Mouse (Mus musculus) forebrain, embryonic 10.5 days (tissue): ENCODE results near the gene Lrrc55. TPM values are rescaled to one million over a fixed set of nuclear protein-coding genes. Genes with fewer than 3 reads are reported as not detected.

Experiments
- DNase-seq: peaks from one replicate; pipeline ENCODE4 v3.0.0-alpha.2; 2017; ENCODE audit warnings: low spot score; ENCODE audit errors: extremely low spot score
- H3K27ac ChIP-seq: fragments of 300-500 bp; sonication (generic); 2 replicates; pipeline ENCODE4 v1.5.1; 2016; ENCODE audit warnings: mild to moderate bottlenecking
- H3K27me3 ChIP-seq: fragments of 300-500 bp; sonication (generic); 2 replicates; pipeline ENCODE4 v1.6.1; 2016; ENCODE audit warnings: mild to moderate bottlenecking; ENCODE audit not compliant: poor library complexity, severe bottlenecking
- H3K36me3 ChIP-seq: fragments of 300-500 bp; sonication (generic); replicated peaks from 2 replicates; pipeline ENCODE4 v1.6.1; 2016; ENCODE audit warnings: mild to moderate bottlenecking, moderate library complexity
- H3K4me1 ChIP-seq: fragments of 300-500 bp; sonication (generic); 2 replicates; pipeline ENCODE4 v1.6.1; 2016
- H3K4me3 ChIP-seq: fragments of 300-500 bp; sonication (generic); 2 replicates; pipeline ENCODE4 v1.5.1; 2016; ENCODE audit warnings: mild to moderate bottlenecking, moderate library complexity
- H3K9me3 ChIP-seq: fragments of 300-500 bp; sonication (generic); 2 replicates; pipeline ENCODE4 v1.6.1; 2016; ENCODE audit warnings: mild to moderate bottlenecking, moderate library complexity
- WGBS: fragments of 180-500 bp; shearing (Covaris S2); methylation state at CpG from one replicate; pipeline ENCODE4 v1.1.7; 2016; 5-methylcytosine and 5-hydroxymethylcytosine counted together
- polyA plus RNA-seq: library from polyadenylated mRNA; unstranded; fragments of >200 nt; fragmentation: Nextera tagmentation; extraction: Ambion mirVana; gene quantifications from 2 replicates; pipeline ENCODE4 v1.2.1, GENCODE M21; 2016

Gene Lrrc55
- polyA plus RNA-seq, 1 experiment from 2014 or later, result 0.30 TPM

DNA sequence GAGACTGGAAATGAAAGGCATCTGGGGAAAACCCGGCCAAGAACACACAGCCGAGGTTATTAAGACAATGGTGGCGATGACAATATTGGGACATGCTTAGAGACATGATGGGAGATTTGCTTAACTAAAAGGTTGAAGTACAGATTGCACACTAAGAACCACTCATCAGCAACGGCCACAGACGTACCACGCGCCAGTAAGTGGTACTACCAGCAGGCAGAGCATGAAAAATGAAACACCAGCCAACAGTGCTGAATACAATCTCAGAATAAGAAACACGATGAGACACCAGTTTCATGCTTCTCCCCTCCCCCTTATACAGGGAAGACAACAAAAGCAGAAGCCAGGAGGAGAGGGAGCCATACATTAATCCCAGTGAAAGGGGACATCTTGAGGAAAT, 8.2 kb upstream of the Lrrc55 start:
- Histone ChIP-seq H3K4me1 (no peaks in the 10 kb centered on the region), H3K36me3 (no peaks in the 10 kb centered on the region), H3K27ac (no peak overlapping the region), H3K27me3 (no peaks in the 10 kb centered on the region), H3K9me3 (no peaks in the 10 kb centered on the region), H3K4me3 (no peak overlapping the region)
- 89% methylated on average over 8 of the region's 8 CpGs for WGBS
- no peak for DNase-seq

DNA sequence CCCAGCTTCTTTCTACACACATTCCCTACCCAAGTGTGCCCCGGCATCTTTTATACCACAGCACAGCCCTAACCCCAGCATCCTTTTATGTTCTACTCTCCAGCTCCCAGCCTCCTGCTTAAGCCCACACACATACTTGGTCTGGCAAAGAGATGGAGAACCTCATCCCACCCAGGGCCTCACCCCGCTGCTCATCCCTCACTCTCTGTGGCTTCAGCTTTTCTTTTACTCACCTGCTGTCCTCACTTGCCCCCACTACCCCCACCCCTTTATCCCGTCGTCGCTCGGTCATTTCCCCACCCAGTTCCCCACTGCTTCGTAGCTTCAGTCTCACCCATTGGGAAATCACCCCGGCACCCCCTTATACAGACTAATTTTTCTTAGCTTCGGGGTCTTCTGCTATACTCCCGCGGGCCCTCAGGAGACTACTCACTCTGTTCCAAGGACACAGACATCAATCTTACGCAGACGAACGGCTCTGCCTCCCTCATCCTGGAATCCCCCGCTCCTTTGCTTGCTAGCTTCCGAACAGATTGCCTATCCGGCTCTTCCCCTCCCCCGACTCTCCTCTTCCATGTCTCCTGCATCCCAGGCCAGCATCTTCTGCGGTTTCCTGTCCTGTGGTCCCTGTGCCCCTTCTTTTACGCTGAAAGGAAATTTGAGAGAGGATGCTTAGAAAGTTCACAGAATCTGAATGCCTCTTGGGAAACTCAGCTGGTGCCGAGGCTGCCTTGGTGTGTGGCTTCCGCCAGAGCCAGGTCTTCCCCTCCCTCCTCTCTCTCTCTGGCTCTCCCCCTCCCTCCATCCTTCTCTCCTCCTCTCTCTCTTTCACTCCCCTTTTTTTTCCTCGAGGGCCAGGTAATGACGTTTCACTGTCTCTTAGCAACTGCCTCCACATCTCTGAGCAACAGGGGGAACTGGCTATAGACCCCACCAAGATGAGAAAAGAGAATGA, 1.3 kb upstream of the Lrrc55 start:
- no peak for DNase-seq
- H3K36me3 ChIP-seq, result no peaks in the 10 kb centered on the region
- H3K4me3 ChIP-seq, result peak overlapping the region; percentile 52
- H3K4me1 ChIP-seq, result peaks cover 15% of the 10 kb centered on the region
- H3K27me3 ChIP-seq, result peaks cover 29% of the 10 kb centered on the region
- 3% methylated on average over 24 of the region's 24 CpGs for WGBS
- peak overlapping the region; percentile 53 for H3K27ac ChIP-seq
- H3K9me3 ChIP-seq, result no peaks in the 10 kb centered on the region

DNA sequence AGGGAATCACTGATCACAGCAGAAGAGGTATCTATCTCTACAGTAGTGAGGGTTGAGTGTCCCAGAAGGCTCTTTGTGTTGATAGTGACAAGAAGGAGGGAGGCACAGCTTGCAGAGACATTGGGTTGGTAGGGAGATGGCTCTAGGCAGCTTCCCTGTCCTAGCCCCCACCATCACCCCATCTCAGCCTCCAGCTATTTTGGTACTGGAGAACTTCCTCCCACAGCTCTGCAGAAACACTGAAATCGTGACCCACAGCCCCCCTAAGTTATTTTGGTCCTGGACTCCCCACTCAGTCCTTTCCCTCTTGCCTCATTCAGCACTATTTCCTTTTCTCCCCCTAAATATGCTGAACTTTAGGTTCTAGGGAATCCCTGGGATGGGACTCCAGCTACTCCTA, 2.4 kb downstream of the Lrrc55 start:
- WGBS, result 76% methylated on average over 1 of the region's 1 CpGs
- Histone ChIP-seq H3K27me3 (peaks cover 29% of the 10 kb centered on the region), H3K4me1 (peaks cover 20% of the 10 kb centered on the region), H3K9me3 (no peaks in the 10 kb centered on the region), H3K36me3 (no peaks in the 10 kb centered on the region), H3K4me3 (no peak overlapping the region), H3K27ac (no peak overlapping the region)
- DNase-seq, result no peak

DNA sequence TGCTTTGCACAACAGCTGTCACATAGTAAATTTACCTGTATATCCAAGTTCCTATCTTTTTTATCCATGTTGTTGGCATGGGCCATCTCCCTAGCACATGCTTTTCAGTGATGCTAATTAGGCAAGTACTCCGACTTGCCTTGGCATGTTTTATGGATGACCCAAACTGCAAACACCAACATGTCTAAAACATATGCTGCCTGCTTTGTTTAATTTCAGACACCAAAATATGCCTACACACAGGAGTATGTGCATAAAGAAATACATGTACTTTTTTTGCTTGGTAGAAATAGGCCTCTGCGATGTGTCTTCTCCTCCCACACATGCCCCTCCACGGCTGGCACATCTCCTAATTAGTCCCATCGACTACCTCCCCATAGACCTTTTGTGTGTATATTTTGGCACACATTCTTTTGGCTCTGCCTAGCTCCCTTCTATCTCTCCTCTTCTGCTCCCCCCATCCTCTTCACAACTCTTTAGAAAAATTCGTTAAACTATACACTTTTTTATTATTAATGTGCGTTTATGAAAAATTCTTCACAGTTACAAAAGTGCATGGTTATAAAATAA, 9.3 kb downstream of the Lrrc55 start:
- Histone ChIP-seq H3K36me3 (no peaks in the 10 kb centered on the region), H3K27ac (no peak overlapping the region), H3K4me1 (0 out of 2 replicates have a peak, but pooled peaks cover 5% of the 10 kb centered on the region), H3K9me3 (no peaks in the 10 kb centered on the region), H3K27me3 (no peaks in the 10 kb centered on the region), H3K4me3 (no peak overlapping the region)
- WGBS, result 93% methylated on average over 6 of the region's 6 CpGs
- no peak for DNase-seq

DNA sequence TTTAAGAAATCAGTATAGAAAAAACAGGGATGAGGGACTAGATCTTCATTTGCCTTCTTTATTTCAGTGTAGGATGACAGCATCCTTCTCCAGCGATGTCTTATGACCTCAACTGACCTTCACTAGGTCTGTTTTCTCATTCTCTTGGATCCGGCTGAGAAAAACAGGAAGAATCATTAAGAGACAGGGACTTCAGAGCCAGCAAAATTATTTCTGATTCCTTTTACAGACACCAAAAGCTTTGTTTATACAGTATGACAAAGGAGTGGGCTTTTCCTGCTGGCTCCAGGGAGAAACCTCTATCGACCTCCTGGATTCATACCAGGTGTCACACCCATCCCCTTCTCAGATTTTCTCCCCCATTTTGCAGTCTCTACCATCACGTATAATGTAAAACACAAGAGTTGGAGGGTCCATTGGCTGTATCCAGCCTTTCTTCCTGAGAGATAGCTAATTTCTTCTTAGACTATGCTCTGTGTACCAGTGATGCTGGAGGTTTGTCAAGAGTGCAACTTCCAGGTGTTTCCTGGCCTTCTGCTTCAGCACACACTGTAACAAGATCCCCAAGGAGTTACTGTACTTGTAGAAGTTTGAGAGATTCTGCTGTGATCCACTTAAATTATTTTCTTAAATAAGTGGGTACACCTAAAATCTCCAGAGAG, 18.7 kb downstream of the Lrrc55 start:
- Histone ChIP-seq H3K4me1 (no peaks in the 10 kb centered on the region), H3K4me3 (no peak overlapping the region), H3K27me3 (no peaks in the 10 kb centered on the region), H3K27ac (no peak overlapping the region), H3K9me3 (no peaks in the 10 kb centered on the region), H3K36me3 (no peaks in the 10 kb centered on the region)
- WGBS, result 78% methylated on average over 4 of the region's 4 CpGs
- DNase-seq, result no peak

DNA sequence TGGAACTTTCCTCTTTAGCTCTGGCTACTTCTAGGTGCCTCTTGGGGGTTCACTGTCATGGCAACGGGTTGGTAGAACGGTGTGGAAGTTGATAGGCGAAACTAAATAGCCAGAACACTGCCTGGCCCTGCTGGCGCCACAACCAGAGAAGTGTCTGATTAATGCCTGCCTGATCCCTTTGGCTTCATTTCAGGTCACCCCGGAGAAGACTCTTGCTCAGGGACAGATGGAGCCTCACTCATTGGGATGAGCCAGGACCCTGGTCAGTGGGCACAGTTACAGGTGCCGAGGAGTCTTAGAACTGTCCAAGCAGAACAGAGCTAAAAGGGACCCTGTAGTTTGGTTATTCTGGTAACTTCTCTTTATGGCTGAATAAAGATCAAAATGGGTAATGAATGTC, 23.5 kb downstream of the Lrrc55 start:
- no peak overlapping the region for H3K4me3 ChIP-seq
- no peak for DNase-seq
- no peaks in the 10 kb centered on the region for H3K36me3 ChIP-seq
- no peak overlapping the region for H3K27ac ChIP-seq
- no peaks in the 10 kb centered on the region; the same call in 1 of the 2 replicates for H3K4me1 ChIP-seq
- 87% methylated on average over 6 of the region's 6 CpGs for WGBS
- no peaks in the 10 kb centered on the region for H3K9me3 ChIP-seq
- no peaks in the 10 kb centered on the region for H3K27me3 ChIP-seq

DNA sequence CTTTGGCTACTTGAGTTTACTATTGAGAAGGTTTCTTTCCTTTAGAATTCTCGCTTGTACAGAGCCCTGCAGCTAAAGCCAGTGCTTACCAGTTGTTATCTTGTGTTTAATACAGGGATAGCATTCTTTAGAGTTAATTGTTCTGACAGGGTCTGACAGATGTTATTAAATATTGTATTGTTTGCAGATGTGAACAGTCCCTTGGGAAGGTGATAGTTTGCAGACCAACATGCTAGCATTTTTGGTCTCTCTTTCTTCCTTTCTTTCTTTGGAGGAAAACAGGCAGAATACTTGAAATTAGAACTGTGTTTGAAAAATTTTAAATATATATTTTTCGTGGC, 24.3 kb downstream of the Lrrc55 start:
- DNase-seq, result no peak
- 76% methylated on average over 2 of the region's 2 CpGs for WGBS

DNA sequence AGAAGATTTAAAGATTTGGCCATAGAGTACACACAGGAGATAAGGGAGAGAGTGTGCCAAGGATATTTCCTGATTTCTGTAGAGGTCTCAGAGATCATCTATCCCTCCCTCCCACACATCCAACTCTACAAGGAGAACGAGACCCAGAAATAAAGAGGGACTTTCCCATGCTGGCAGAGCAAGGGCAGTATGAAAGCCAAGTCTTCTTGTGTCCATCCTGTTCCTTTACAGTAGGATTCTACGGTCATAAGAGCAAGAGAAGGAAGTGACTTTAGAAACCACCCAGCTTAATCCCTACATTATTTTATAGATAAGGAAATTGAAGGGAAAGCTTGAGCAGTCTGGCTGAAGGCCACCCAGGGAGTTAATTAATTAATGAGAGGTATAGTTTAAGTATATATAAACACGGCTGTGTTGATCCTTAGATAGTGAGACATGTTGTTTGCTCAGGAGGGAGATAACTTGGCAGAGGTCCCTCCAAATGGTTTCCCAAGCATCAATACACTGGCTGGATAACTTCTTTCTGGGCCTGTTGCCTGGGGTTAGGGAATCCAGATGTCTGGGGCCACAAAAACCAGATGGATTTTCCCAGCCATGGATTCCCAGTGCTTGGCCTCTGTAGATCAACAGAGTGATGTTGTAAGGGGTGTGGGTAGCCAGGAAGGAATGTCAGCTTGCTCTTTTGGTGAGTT, 24.8 kb downstream of the Lrrc55 start:
- no peak for DNase-seq
- Histone ChIP-seq H3K4me1 (no peaks in the 10 kb centered on the region; the same call in 1 of the 2 replicates), H3K9me3 (no peaks in the 10 kb centered on the region), H3K27me3 (no peaks in the 10 kb centered on the region), H3K27ac (no peak overlapping the region), H3K4me3 (no peak overlapping the region), H3K36me3 (no peaks in the 10 kb centered on the region)
- 76% methylated on average over 3 of the region's 3 CpGs for WGBS

More for the DNA sequence above, 24.3 kb downstream of the Lrrc55 start:
- H3K4me3 ChIP-seq, result no peak overlapping the region
- H3K9me3 ChIP-seq, result no peaks in the 10 kb centered on the region
- no peaks in the 10 kb centered on the region for H3K27me3 ChIP-seq
- H3K27ac ChIP-seq, result no peak overlapping the region
- H3K4me1 ChIP-seq, result no peaks in the 10 kb centered on the region; the same call in 1 of the 2 replicates
- no peaks in the 10 kb centered on the region for H3K36me3 ChIP-seq

DNA sequence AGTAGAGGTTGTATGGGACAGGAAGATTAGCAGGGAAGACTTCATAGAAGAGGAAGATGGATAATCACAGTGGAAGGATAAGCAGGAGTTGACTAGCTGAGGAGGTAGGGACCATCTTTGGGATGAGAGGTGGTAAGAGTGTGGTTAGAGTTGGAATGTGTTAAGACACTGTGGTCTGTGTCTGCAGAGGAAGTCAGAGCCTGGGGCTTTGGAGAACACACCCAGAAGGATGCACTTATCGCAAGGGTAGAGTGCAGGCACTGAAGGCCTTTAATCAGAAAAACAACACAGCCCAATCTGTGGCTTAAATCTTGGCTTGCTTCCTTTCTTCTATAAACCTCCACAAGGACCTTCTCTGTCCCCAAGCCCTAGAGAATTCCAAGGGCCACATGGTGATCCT, 28.7 kb downstream of the Lrrc55 start:
- 89% methylated on average over 1 of the region's 1 CpGs for WGBS
- H3K27me3 ChIP-seq, result no peaks in the 10 kb centered on the region
- no peaks in the 10 kb centered on the region for H3K9me3 ChIP-seq
- H3K36me3 ChIP-seq, result no peaks in the 10 kb centered on the region
- no peak for DNase-seq
- H3K27ac ChIP-seq, result no peak overlapping the region
- H3K4me1 ChIP-seq, result no peaks in the 10 kb centered on the region; the same call in 1 of the 2 replicates
- H3K4me3 ChIP-seq, result no peak overlapping the region

DNA sequence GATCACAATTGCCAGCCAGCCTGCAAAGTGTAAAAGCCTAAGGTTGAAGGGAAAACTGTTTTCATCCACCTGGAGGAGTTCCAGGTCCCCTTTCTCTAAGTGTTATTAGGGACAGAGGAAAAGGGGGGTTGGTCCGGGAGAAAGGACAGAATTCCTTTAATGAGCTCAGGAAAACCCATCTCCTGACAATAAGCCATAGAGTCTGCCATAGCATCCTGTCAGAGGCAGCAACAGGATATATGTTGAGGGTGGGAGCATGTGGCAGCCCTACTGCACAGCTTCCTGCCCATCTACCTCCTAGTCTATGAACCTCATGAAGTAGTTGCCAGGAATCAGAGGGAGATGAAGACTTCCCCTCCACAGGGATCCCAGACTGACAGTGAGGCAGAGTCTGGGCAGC, 29.4 kb downstream of the Lrrc55 start:
- H3K4me3 ChIP-seq, result no peak overlapping the region

DNA sequence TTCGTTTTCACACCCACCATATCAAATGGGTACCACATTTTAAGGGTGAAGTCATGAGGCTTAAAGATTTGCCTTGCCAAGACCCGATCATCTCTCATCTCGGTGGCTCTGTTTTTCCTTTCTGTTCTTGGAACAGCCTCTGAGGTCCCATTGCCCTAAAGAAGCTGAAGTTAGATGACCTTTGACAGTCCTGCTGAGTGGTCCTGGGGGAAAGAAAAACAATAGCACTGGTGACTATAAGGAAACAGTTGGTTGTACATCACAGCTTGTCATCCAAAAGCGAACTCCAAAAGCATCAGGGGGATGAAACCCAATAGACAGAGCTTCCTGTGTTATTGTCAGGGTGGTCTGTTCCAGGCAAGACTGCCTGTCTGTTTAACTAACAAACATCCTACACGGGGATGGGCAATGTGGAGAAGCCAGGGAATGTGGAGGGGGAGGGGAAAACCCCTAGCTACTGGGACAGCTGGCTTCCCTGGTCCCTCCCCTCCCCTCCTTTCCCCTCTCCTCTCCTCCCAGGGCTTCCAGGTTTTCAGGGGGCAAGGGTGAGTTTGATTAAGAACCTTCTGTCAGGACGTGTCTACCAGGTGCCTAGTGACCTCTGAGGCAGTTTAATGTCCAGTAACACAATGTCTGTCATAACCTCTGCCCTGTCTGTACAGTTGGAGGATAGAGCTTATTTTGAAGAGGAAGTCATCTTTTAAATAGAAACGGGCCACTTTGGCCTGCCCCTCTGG, 33.5 kb downstream of the Lrrc55 start:
- H3K27ac ChIP-seq, result no peak overlapping the region
- no peaks in the 10 kb centered on the region for H3K9me3 ChIP-seq
- H3K4me3 ChIP-seq, result no peak overlapping the region
- no peak for DNase-seq
- H3K36me3 ChIP-seq, result no peaks in the 10 kb centered on the region
- no peaks in the 10 kb centered on the region for H3K27me3 ChIP-seq
- WGBS, result 54% methylated on average over 7 of the region's 7 CpGs
- H3K4me1 ChIP-seq, result peaks cover 16% of the 10 kb centered on the region

More for the DNA sequence above, 29.4 kb downstream of the Lrrc55 start:
- no peaks in the 10 kb centered on the region for H3K27me3 ChIP-seq
- no peaks in the 10 kb centered on the region for H3K9me3 ChIP-seq
- 87% methylated on average over 1 of the region's 1 CpGs for WGBS
- H3K36me3 ChIP-seq, result no peaks in the 10 kb centered on the region
- H3K4me1 ChIP-seq, result no peaks in the 10 kb centered on the region; the same call in 1 of the 2 replicates
- no peak overlapping the region for H3K27ac ChIP-seq
- DNase-seq, result no peak

DNA sequence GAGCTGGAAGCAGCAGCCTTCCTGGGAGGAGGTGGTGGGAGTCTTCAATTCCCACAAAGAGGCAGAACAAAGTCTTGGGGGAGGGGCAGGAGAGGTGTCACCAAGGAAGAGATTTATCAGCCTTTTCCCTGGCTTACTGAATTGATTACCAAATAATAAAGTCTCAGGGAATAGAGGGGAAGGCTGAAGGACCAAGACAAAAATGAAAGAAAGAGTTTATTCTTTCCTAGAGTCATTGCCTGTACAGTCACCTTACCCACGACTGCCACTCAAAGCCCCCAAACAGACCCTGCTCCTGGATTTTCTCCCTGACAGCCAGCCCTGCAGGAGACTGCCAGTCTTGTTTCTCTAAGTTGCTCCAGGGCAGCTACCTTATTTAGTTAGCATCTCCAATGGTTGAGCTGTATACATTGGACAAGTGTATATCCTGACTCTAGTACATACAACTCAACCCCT, 35.3 kb downstream of the Lrrc55 start:
- Histone ChIP-seq H3K36me3 (no peaks in the 10 kb centered on the region), H3K4me3 (no peak overlapping the region), H3K4me1 (peaks cover 16% of the 10 kb centered on the region), H3K27ac (peak overlapping the region; percentile 44), H3K9me3 (no peaks in the 10 kb centered on the region), H3K27me3 (no peaks in the 10 kb centered on the region)
- DNase-seq, result no peak
- WGBS, result 15% methylated on average over 1 of the region's 1 CpGs
